Mouse (Mus musculus): ENCODE data around the gene Nucks1. TPM values are rescaled to one million over a fixed set of nuclear protein-coding genes. Genes with fewer than 3 reads are reported as not detected.

Gene Nucks1
- polyA plus RNA-seq, 1 experiment from 2014 or later = 125 TPM

Other genes with a start within 250 kb of the Nucks1 start
- 1.0 and 1.3 TPM in 2 replicates for gene Rab7b, start 221.8 kb upstream of the Nucks1 start, polyA plus RNA-seq (2016; fragmentation: Nextera tagmentation; extraction: Ambion mirVana)
- 0.08 and 0.25 TPM in 2 replicates for gene Slc26a9, start 166.5 kb upstream of the Nucks1 start, polyA plus RNA-seq (2016; fragmentation: Nextera tagmentation; extraction: Ambion mirVana)
- 0.24 and 0.32 TPM in 2 replicates for gene Pm20d1, start 113.2 kb upstream of the Nucks1 start, polyA plus RNA-seq (2016; fragmentation: Nextera tagmentation; extraction: Ambion mirVana)
- 13.9 and 15.1 TPM in 2 replicates for gene Slc41a1, start 83.0 kb upstream of the Nucks1 start, polyA plus RNA-seq (2016; fragmentation: Nextera tagmentation; extraction: Ambion mirVana)
- gene Rab29, start 43.3 kb upstream of the Nucks1 start, polyA plus RNA-seq (2016; fragmentation: Nextera tagmentation; extraction: Ambion mirVana) = 18.7 and 18.9 TPM in 2 replicates
- 3.8 and 3.9 TPM in 2 replicates for gene Slc45a3, start 52.4 kb downstream of the Nucks1 start, polyA plus RNA-seq (2016; fragmentation: Nextera tagmentation; extraction: Ambion mirVana)
- 18.1 and 18.7 TPM in 2 replicates for gene Elk4, start 97.1 kb downstream of the Nucks1 start, polyA plus RNA-seq (2016; fragmentation: Nextera tagmentation; extraction: Ambion mirVana)
- 13.0 and 14.9 TPM in 2 replicates for gene Mfsd4a, start 157.5 kb downstream of the Nucks1 start, polyA plus RNA-seq (2016; fragmentation: Nextera tagmentation; extraction: Ambion mirVana)
- 2.9 and 3.3 TPM in 2 replicates for gene Cdk18, start 229.2 kb downstream of the Nucks1 start, polyA plus RNA-seq (2016; fragmentation: Nextera tagmentation; extraction: Ambion mirVana)

All from embryonic facial prominence, embryonic 12.5 days (tissue).